Mouse (Mus musculus) heart, embryonic 13.5 days (tissue): ENCODE data around the gene Abcb1a. TPM values are rescaled to one million over a fixed set of nuclear protein-coding genes. Genes with fewer than 3 reads are reported as not detected.

Experiments used
- ATAC-seq: fragments of 200-750 bp; cut with Nextera tagmentation; 2 replicates; pipeline ENCODE4 v1.8.0; 2017; ENCODE audit warnings: moderate TSS enrichment; ENCODE audit not compliant: insufficient number of reproducible peaks, low FRiP score, low TSS enrichment; ENCODE audit errors: extremely low read depth
- H3K27ac ChIP-seq: fragments of 300-500 bp; sonication (generic); replicated peaks from 2 replicates; pipeline ENCODE4 v1.5.1; 2015; ENCODE audit warnings: moderate library complexity, mild to moderate bottlenecking, inconsistent platforms
- H3K27me3 ChIP-seq: fragments of 300-500 bp; sonication (generic); replicated peaks from 2 replicates; pipeline ENCODE4 v1.6.1; 2015; ENCODE audit warnings: mild to moderate bottlenecking, inconsistent platforms
- H3K36me3 ChIP-seq: fragments of 300-500 bp; sonication (generic); 2 replicates; pipeline ENCODE4 v1.6.1; 2015; ENCODE audit warnings: mild to moderate bottlenecking, inconsistent platforms
- H3K4me1 ChIP-seq: fragments of 300-500 bp; sonication (generic); 2 replicates; pipeline ENCODE4 v1.6.1; 2015; ENCODE audit warnings: inconsistent platforms
- H3K4me2 ChIP-seq: fragments of 300-500 bp; sonication (generic); 2 replicates; pipeline ENCODE4 v1.6.1; 2015; ENCODE audit warnings: inconsistent platforms, mild to moderate bottlenecking, moderate library complexity
- H3K4me3 ChIP-seq: fragments of 300-500 bp; sonication (generic); 2 replicates; pipeline ENCODE4 v1.5.1; 2015; ENCODE audit warnings: moderate library complexity, mild to moderate bottlenecking, inconsistent platforms
- H3K9ac ChIP-seq: fragments of 300-500 bp; sonication (generic); 2 replicates; pipeline ENCODE4 v1.6.1; 2015; ENCODE audit warnings: inconsistent platforms, mild to moderate bottlenecking, moderate library complexity
- H3K9me3 ChIP-seq: fragments of 300-500 bp; sonication (generic); 2 replicates; pipeline ENCODE4 v1.6.1; 2016; ENCODE audit warnings: inconsistent platforms
- WGBS: fragments of 180-500 bp; shearing (Covaris S2); methylation state at CpG from one replicate; pipeline ENCODE4 v1.1.7; 2015; ENCODE audit warnings: mixed read lengths; 5-methylcytosine and 5-hydroxymethylcytosine counted together
- polyA plus RNA-seq: library from polyadenylated mRNA; unstranded; fragments of >200 nt; fragmentation: Nextera tagmentation; extraction: Ambion mirVana; gene quantifications from 2 replicates; pipeline ENCODE4 v1.2.1, GENCODE M21; 2015

Gene Abcb1a
- polyA plus RNA-seq, 1 experiment from 2014 or later: 0.11 TPM

GRCm38 (mm10) chr5:8669606-8670005 is 9.7 kb downstream of the Abcb1a start:
- no peak overlapping the region for H3K9ac ChIP-seq
- 71% methylated on average over 1 of the region's 1 CpGs for WGBS
- no peak overlapping the region for H3K4me2 ChIP-seq
- ATAC-seq: no peak
- H3K9me3 ChIP-seq: no peaks in the 10 kb centered on the region
- H3K36me3 ChIP-seq: no peaks in the 10 kb centered on the region
- H3K27me3 ChIP-seq: no peaks in the 10 kb centered on the region
- H3K4me1 ChIP-seq: no peaks in the 10 kb centered on the region
- no peak overlapping the region for H3K4me3 ChIP-seq
- no peak overlapping the region for H3K27ac ChIP-seq

DNA sequence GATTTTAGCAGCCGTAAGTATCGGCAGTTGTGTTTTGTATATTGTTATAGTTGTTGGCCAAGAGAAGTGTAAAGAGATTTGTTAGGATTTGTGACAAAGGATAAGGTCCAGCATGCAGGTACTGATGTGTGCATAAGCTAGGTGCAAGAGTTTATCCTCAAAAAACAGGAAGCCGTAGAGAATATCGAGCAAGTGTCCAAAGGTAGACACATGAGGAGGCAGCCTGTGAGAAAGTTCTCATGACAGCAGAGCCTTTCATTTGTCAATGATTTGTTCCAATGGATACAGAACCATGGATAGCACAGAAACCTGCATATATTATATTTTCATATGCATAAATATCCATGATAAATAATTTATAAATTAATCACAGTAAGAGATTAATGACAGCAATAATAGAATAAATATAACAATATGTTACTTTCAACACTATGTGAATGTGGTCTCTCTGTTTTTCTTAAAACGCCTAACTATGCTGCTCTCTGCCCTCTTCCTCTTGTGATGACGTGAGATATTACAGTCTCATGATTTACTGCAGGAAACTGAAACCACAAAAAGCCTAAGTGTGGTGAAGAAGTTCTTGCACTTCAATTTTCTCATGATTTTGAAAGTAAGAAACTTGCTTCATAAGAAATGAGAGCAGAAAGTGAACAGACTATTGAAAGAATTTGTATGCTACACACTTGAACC is 15.5 kb downstream of the Abcb1a start:
- Histone ChIP-seq H3K4me1 (no peaks in the 10 kb centered on the region), H3K4me3 (no peak overlapping the region), H3K36me3 (no peaks in the 10 kb centered on the region), H3K4me2 (no peak overlapping the region), H3K27me3 (no peaks in the 10 kb centered on the region), H3K9ac (no peak overlapping the region), H3K9me3 (no peaks in the 10 kb centered on the region), H3K27ac (no peak overlapping the region)
- 83% methylated on average over 6 of the region's 6 CpGs for WGBS
- ATAC-seq: no peak

GRCm38 (mm10) chr5:8675952-8676262 is 16.0 kb downstream of the Abcb1a start:
- no peaks in the 10 kb centered on the region for H3K4me1 ChIP-seq
- no peaks in the 10 kb centered on the region for H3K9me3 ChIP-seq
- H3K27me3 ChIP-seq: no peaks in the 10 kb centered on the region
- WGBS: 69% methylated on average over 1 of the region's 1 CpGs
- no peak overlapping the region for H3K4me3 ChIP-seq
- H3K9ac ChIP-seq: no peak overlapping the region
- H3K27ac ChIP-seq: no peak overlapping the region
- no peak overlapping the region for H3K4me2 ChIP-seq
- ATAC-seq: no peak
- H3K36me3 ChIP-seq: no peaks in the 10 kb centered on the region

GRCm38 (mm10) chr5:8681166-8681565 is 21.3 kb downstream of the Abcb1a start:
- Histone ChIP-seq H3K36me3 (no peaks in the 10 kb centered on the region), H3K4me1 (no peaks in the 10 kb centered on the region), H3K4me3 (no peak overlapping the region), H3K9me3 (no peaks in the 10 kb centered on the region), H3K27me3 (no peaks in the 10 kb centered on the region), H3K27ac (no peak overlapping the region), H3K4me2 (no peak overlapping the region), H3K9ac (no peak overlapping the region)
- WGBS: 44% methylated on average over 3 of the region's 3 CpGs
- ATAC-seq: no peak

DNA sequence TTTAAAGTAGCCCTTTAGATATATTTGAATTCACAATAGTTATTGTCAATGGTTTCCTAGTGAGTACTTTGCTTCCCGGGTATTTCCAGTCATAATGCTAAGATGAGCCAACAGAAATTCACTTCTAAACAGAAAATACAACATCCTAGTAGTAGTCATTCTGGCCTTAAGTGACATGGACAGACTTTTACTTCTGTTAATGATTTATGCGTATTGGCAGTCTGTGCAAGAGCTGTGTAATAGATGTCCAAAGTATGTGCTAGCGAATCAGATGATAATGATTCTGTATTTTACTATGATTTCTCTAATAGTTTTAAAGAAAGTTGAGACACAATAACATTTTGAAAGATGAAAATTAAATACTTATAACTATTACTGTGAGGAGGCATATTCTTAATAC is 23.8 kb downstream of the Abcb1a start:
- Histone ChIP-seq H3K36me3 (no peaks in the 10 kb centered on the region), H3K27me3 (no peaks in the 10 kb centered on the region), H3K9ac (no peak overlapping the region), H3K4me1 (no peaks in the 10 kb centered on the region), H3K4me3 (no peak overlapping the region), H3K27ac (no peak overlapping the region), H3K9me3 (no peaks in the 10 kb centered on the region), H3K4me2 (no peak overlapping the region)
- 76% methylated on average over 3 of the region's 3 CpGs for WGBS
- ATAC-seq: no peak

GRCm38 (mm10) chr5:8686071-8686470 is 26.2 kb downstream of the Abcb1a start:
- no peaks in the 10 kb centered on the region for H3K27me3 ChIP-seq
- H3K9ac ChIP-seq: no peak overlapping the region
- WGBS: 64% methylated on average over 2 of the region's 2 CpGs
- no peak overlapping the region for H3K4me3 ChIP-seq
- H3K27ac ChIP-seq: no peak overlapping the region
- H3K9me3 ChIP-seq: no peaks in the 10 kb centered on the region
- H3K4me2 ChIP-seq: no peak overlapping the region
- H3K4me1 ChIP-seq: no peaks in the 10 kb centered on the region
- no peaks in the 10 kb centered on the region for H3K36me3 ChIP-seq
- no peak for ATAC-seq

- ATAC-seq: no peak
- no peak overlapping the region for H3K27ac ChIP-seq
- no peak overlapping the region for H3K4me2 ChIP-seq
- no peak overlapping the region for H3K9ac ChIP-seq
- H3K9me3 ChIP-seq: no peaks in the 10 kb centered on the region
- no peak overlapping the region for H3K4me3 ChIP-seq
- H3K36me3 ChIP-seq: no peaks in the 10 kb centered on the region
- no peaks in the 10 kb centered on the region for H3K4me1 ChIP-seq
- 52% methylated on average over 5 of the region's 5 CpGs for WGBS
- H3K27me3 ChIP-seq: no peaks in the 10 kb centered on the region
Observed at GRCm38 (mm10) chr5:8687550-8687949, 27.7 kb downstream of the Abcb1a start.

GRCm38 (mm10) chr5:8716061-8716460 is 56.2 kb downstream of the Abcb1a start:
- H3K4me3 ChIP-seq: no peak overlapping the region
- H3K36me3 ChIP-seq: no peaks in the 10 kb centered on the region
- no peak overlapping the region for H3K27ac ChIP-seq
- no peak overlapping the region for H3K9ac ChIP-seq
- no peaks in the 10 kb centered on the region for H3K9me3 ChIP-seq
- no peaks in the 10 kb centered on the region for H3K4me1 ChIP-seq
- ATAC-seq: no peak
- H3K4me2 ChIP-seq: no peak overlapping the region
- H3K27me3 ChIP-seq: no peaks in the 10 kb centered on the region

DNA sequence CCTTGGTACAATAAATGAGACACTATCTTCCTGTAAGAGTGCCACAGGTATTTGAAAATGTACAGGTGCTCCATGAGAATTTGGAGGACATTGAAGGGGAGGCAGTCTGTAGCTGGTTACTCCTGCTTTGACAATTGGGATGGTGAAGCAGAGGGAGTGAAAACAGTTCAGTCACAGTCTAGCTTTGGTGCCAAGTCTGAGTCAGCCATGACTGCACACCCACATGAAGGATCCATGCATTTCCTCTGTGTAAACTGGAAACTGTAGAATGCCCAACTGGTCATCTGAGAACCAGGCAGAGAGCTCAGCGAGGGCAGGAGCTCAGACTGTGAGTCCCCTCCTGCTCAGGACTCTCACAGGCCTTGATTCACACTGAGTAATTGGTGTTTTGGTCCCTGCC is 59.7 kb downstream of the Abcb1a start:
- WGBS: 69% methylated on average over 1 of the region's 1 CpGs
- no peaks in the 10 kb centered on the region for H3K27me3 ChIP-seq
- H3K27ac ChIP-seq: no peak overlapping the region
- no peaks in the 10 kb centered on the region for H3K9me3 ChIP-seq
- H3K4me2 ChIP-seq: no peak overlapping the region
- no peaks in the 10 kb centered on the region for H3K4me1 ChIP-seq
- ATAC-seq: no peak
- no peak overlapping the region for H3K9ac ChIP-seq
- no peak overlapping the region for H3K4me3 ChIP-seq
- H3K36me3 ChIP-seq: no peaks in the 10 kb centered on the region

DNA sequence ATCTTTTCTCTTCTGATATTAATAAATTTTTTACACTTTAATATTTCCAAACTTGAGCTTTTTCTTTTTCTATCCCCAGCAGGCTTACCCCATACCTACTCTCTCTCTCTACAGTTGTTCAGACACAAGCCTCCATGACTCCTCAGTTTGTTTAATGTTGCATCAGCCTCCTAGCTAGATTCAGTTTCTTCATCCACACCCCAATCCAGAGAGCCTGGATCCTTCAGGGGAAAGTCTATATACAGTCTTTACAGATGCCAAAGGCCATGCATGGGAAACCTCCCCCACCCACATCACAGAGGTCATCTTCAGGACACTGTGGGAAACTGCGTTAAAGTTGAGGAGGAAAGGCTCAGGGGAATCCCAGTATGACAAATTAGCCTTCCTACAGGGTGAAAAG is 62.3 kb downstream of the Abcb1a start:
- Histone ChIP-seq H3K36me3 (no peaks in the 10 kb centered on the region), H3K4me3 (no peak overlapping the region), H3K4me1 (no peaks in the 10 kb centered on the region), H3K4me2 (no peak overlapping the region), H3K9ac (no peak overlapping the region), H3K9me3 (no peaks in the 10 kb centered on the region), H3K27me3 (no peaks in the 10 kb centered on the region), H3K27ac (no peak overlapping the region)
- WGBS: 48% methylated on average over 1 of the region's 1 CpGs
- ATAC-seq: no peak

DNA sequence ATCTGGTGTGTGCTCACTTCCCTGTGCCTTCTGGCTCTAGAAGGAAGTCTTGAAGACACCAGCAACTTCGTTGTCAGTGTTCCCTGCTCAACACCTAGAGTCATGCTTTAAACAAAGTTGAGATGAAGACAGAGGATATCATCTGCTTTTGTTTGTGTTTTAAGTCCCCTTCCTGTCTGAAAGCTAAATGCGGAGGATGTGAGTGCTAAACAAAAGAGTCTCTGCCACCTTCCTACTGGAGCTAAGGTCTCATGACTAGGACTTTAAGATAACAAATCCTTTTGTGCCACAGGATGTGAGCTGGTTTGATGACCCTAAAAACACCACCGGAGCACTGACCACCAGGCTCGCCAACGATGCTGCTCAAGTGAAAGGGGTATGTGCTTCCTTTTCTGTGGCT is 63.0 kb downstream of the Abcb1a start:
- Histone ChIP-seq H3K9ac (no peak overlapping the region), H3K9me3 (no peaks in the 10 kb centered on the region), H3K27ac (no peak overlapping the region), H3K27me3 (no peaks in the 10 kb centered on the region), H3K4me3 (no peak overlapping the region), H3K4me2 (no peak overlapping the region), H3K36me3 (no peaks in the 10 kb centered on the region), H3K4me1 (no peaks in the 10 kb centered on the region)
- no peak for ATAC-seq
- WGBS: 55% methylated on average over 5 of the region's 5 CpGs

GRCm38 (mm10) chr5:8727760-8728159 is 67.9 kb downstream of the Abcb1a start:
- Histone ChIP-seq H3K9ac (no peak overlapping the region), H3K36me3 (no peaks in the 10 kb centered on the region), H3K27ac (no peak overlapping the region), H3K4me1 (no peaks in the 10 kb centered on the region), H3K4me2 (no peak overlapping the region), H3K9me3 (no peaks in the 10 kb centered on the region), H3K27me3 (no peaks in the 10 kb centered on the region), H3K4me3 (no peak overlapping the region)
- ATAC-seq: no peak
- whole genome bisulfite sequencing: 54% methylated on average over 4 of the region's 4 CpGs
